Mouse (Mus musculus) hindbrain, embryonic 15.5 days (tissue): Measurements from ENCODE around the gene Tma7. TPM values are rescaled to one million over a fixed set of nuclear protein-coding genes. Genes with fewer than 3 reads are reported as not detected.
A peak's percentile ranks its signal among the peaks of the same experiment; 100 is the strongest.

Experiments used
- ATAC-seq: fragments of 200-750 bp; cut with Nextera tagmentation; 2 replicates; pipeline ENCODE4 v1.8.0; 2017; ENCODE audit warnings: low read depth, moderate number of reproducible peaks, moderate TSS enrichment; ENCODE audit not compliant: low FRiP score
- H3K27ac ChIP-seq: fragments of 300-500 bp; sonication (generic); replicated peaks from 2 replicates; pipeline ENCODE4 v1.5.1; 2015; ENCODE audit warnings: mild to moderate bottlenecking, inconsistent platforms
- H3K27me3 ChIP-seq: fragments of 300-500 bp; sonication (generic); 2 replicates; pipeline ENCODE4 v1.6.1; 2015; ENCODE audit warnings: control low read depth, inconsistent platforms
- H3K36me3 ChIP-seq: fragments of 300-500 bp; sonication (generic); 2 replicates; pipeline ENCODE4 v1.6.1; 2015; ENCODE audit warnings: control low read depth, inconsistent platforms
- H3K4me1 ChIP-seq: fragments of 300-500 bp; sonication (generic); replicated peaks from 2 replicates; pipeline ENCODE4 v1.6.1; 2015; ENCODE audit warnings: control low read depth, inconsistent platforms
- H3K4me2 ChIP-seq: fragments of 300-500 bp; sonication (generic); 2 replicates; pipeline ENCODE4 v1.6.1; 2015; ENCODE audit warnings: moderate library complexity, mild to moderate bottlenecking, inconsistent platforms
- H3K4me3 ChIP-seq: fragments of 300-500 bp; sonication (generic); 2 replicates; pipeline ENCODE4 v1.5.1; 2015; ENCODE audit warnings: mild to moderate bottlenecking, inconsistent platforms
- H3K9ac ChIP-seq: fragments of 300-500 bp; sonication (generic); 2 replicates; pipeline ENCODE4 v1.6.1; 2015; ENCODE audit warnings: inconsistent platforms
- H3K9me3 ChIP-seq: fragments of 300-500 bp; sonication (generic); 2 replicates; pipeline ENCODE4 v1.6.1; 2016; ENCODE audit warnings: control low read depth, inconsistent platforms
- WGBS: fragments of 180-500 bp; shearing (Covaris S2); methylation state at CpG from one replicate; pipeline ENCODE4 v1.1.7; 2015; 5-methylcytosine and 5-hydroxymethylcytosine counted together
- polyA plus RNA-seq: library from polyadenylated mRNA; unstranded; fragments of >200 nt; fragmentation: Nextera tagmentation; extraction: Ambion mirVana; gene quantifications from 2 replicates; pipeline ENCODE4 v1.2.1, GENCODE M21; 2015

Gene Tma7
- polyA plus RNA-seq, 1 experiment from 2014 or later, result 653 TPM

DNA sequence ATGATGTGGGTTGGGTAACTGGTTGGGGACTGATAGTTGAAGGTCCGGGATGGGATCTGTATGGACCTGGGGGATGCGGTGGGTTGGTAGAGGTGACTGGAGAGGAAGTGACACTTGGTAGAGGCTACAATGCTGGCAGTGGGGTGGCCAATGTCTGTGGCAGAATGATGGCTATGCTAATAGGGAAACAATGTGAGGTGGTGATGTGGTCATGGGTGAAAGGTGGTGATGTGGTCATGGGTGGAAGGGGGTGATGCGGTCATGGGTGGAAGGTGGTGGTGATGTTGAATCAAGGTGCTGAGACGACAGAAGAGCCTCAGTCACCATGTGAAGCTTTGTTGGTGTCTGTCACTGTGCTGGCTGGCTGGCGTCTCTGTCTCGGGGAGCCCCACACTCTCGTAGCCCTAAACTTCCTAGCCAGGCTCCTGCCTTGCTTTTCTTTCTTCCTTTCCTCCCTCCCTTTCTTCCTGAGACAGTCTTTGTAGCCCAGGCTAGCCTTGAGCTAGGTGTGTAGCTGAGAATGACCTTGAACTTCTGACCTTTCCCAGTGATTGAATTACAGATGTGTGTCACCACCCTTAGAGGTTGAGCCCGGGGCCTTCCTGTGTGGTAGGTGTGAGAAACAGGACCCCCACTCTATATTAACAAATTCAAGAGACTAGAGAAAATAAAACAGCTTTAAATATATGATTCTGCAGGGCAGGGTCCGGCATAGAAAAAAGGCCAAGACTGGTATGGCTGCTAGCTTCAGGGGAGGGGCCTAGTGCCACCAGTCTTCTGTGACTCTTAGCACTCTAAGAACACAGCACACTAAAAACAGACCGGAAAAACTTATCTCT is 30.5 kb downstream of the Tma7 start:
- no peak for ATAC-seq
- H3K4me1 ChIP-seq, result peaks cover 13% of the 10 kb centered on the region
- H3K9me3 ChIP-seq, result no peaks in the 10 kb centered on the region
- no peak overlapping the region for H3K4me3 ChIP-seq
- H3K4me2 ChIP-seq, result no peak overlapping the region
- H3K27me3 ChIP-seq, result no peaks in the 10 kb centered on the region
- WGBS, result 95% methylated on average over 10 of the region's 10 CpGs
- no peak overlapping the region for H3K9ac ChIP-seq
- H3K27ac ChIP-seq, result no peak overlapping the region
- peaks cover 6% of the 10 kb centered on the region for H3K36me3 ChIP-seq

GRCm38 (mm10) chr9:109051011-109051501 is 31.3 kb downstream of the Tma7 start:
- Histone ChIP-seq H3K9ac (no peak overlapping the region), H3K4me1 (peaks cover 10% of the 10 kb centered on the region), H3K27ac (no peak overlapping the region), H3K4me2 (no peak overlapping the region), H3K27me3 (no peaks in the 10 kb centered on the region), H3K36me3 (no peaks in the 10 kb centered on the region), H3K9me3 (no peaks in the 10 kb centered on the region), H3K4me3 (no peak overlapping the region)
- 93% methylated on average over 13 of the region's 13 CpGs for WGBS
- ATAC-seq, result no peak

GRCm38 (mm10) chr9:109050674-109050997 is 31.8 kb downstream of the Tma7 start:
- no peaks in the 10 kb centered on the region for H3K27me3 ChIP-seq
- no peak for ATAC-seq
- WGBS, result 84% methylated on average over 3 of the region's 3 CpGs

GRCm38 (mm10) chr9:109049996-109050673 is 32.3 kb downstream of the Tma7 start:
- H3K9ac ChIP-seq, result no peak overlapping the region

More at GRCm38 (mm10) chr9:109050674-109050997, 31.8 kb downstream of the Tma7 start:
- Histone ChIP-seq H3K9ac (no peak overlapping the region), H3K4me2 (no peak overlapping the region), H3K36me3 (no peaks in the 10 kb centered on the region), H3K27ac (no peak overlapping the region), H3K9me3 (no peaks in the 10 kb centered on the region), H3K4me3 (no peak overlapping the region), H3K4me1 (peaks cover 10% of the 10 kb centered on the region)

GRCm38 (mm10) chr9:109049316-109049715 is 33.1 kb downstream of the Tma7 start:
- 86% methylated on average over 7 of the region's 7 CpGs for WGBS
- Histone ChIP-seq H3K4me1 (no peaks in the 10 kb centered on the region; the same call in 1 of the 2 replicates), H3K36me3 (no peaks in the 10 kb centered on the region), H3K27me3 (no peaks in the 10 kb centered on the region), H3K27ac (no peak overlapping the region), H3K4me2 (no peak overlapping the region), H3K4me3 (no peak overlapping the region), H3K9me3 (no peaks in the 10 kb centered on the region), H3K9ac (no peak overlapping the region)
- ATAC-seq, result no peak

More at GRCm38 (mm10) chr9:109049996-109050673, 32.3 kb downstream of the Tma7 start:
- no peaks in the 10 kb centered on the region for H3K27me3 ChIP-seq
- H3K9me3 ChIP-seq, result no peaks in the 10 kb centered on the region
- no peak overlapping the region for H3K27ac ChIP-seq
- 85% methylated on average over 9 of the region's 9 CpGs for WGBS
- no peak overlapping the region for H3K4me3 ChIP-seq
- no peak for ATAC-seq
- no peaks in the 10 kb centered on the region for H3K36me3 ChIP-seq
- H3K4me2 ChIP-seq, result no peak overlapping the region
- peaks cover 5% of the 10 kb centered on the region for H3K4me1 ChIP-seq

DNA sequence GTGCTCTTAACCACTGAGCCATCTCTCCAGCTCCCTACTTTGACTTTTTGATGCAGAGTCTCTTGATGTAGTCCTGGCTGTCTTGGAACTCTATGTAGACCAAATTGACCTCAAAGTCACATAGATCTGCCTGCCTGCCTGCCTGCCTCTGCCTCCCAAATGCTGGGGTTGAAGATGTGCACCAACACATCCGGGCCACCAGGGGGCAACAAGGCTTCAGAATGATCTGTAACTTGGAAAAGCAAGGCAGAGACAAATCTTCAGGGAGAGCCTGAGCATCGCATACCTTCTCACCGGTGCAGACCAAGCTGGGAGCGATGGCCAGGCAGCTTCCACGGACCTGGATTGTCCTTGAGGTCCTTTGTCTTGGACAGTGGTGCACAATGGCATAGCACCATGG is 36.1 kb downstream of the Tma7 start:
- ATAC-seq, result no peak
- Histone ChIP-seq H3K9me3 (no peaks in the 10 kb centered on the region), H3K4me1 (no peaks in the 10 kb centered on the region), H3K9ac (no peak overlapping the region), H3K4me3 (no peak overlapping the region), H3K36me3 (no peaks in the 10 kb centered on the region), H3K27ac (no peak overlapping the region), H3K4me2 (no peak overlapping the region), H3K27me3 (no peaks in the 10 kb centered on the region)
- 34% methylated on average over 5 of the region's 5 CpGs for WGBS

DNA sequence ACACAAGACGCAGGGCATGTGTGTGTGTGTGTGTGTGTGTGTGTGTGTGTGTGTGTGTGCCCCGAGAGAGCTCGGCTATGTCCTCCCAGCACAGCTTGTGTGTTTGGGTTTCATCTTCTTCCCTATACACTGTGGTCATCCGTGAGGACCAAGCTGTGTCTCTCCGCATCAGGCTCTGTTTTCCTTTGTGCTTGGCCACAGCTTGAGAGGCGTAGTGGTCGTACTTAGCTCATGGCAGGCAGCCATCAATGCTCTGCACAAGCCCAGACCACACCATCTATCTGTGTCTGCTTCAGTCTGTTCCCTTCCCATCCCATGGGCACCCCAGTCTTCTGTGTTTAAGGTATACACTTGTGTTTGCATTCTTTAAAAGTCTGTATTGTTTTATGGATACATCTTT is 41.0 kb downstream of the Tma7 start:
- Histone ChIP-seq H3K27me3 (no peaks in the 10 kb centered on the region), H3K4me1 (peaks cover 21% of the 10 kb centered on the region; the same call in 1 of the 2 replicates), H3K27ac (no peak overlapping the region), H3K36me3 (no peaks in the 10 kb centered on the region), H3K9ac (no peak overlapping the region), H3K4me3 (no peak overlapping the region), H3K4me2 (no peak overlapping the region), H3K9me3 (no peaks in the 10 kb centered on the region)
- no peak for ATAC-seq
- WGBS, result 76% methylated on average over 7 of the region's 7 CpGs

GRCm38 (mm10) chr9:109040906-109041305 is 41.5 kb downstream of the Tma7 start:
- Histone ChIP-seq H3K4me2 (no peak overlapping the region), H3K27me3 (no peaks in the 10 kb centered on the region), H3K27ac (no peak overlapping the region), H3K9ac (no peak overlapping the region), H3K9me3 (no peaks in the 10 kb centered on the region), H3K36me3 (no peaks in the 10 kb centered on the region), H3K4me1 (peaks cover 21% of the 10 kb centered on the region; the same call in 1 of the 2 replicates), H3K4me3 (no peak overlapping the region)
- WGBS, result 71% methylated on average over 6 of the region's 6 CpGs
- ATAC-seq, result no peak

DNA sequence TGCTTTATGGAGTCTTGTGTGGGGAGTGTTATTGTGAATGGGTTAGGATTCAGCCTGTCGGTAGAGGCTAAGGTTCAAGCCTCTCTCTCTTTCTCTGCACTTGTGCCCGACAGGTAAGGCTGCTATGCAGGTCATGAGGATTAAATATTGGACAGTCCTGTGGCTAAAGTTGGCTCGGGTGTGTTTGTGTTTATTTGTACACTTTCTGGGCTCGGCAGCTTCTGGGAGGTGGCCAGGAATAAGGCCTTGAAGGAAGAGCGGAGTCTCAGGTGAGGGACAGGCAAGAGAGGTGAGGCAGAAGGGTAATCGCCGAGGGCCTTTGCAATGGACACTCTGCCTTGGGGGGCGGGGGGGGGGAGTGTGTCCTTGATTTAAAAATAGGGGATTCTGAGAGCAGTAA is 42.2 kb downstream of the Tma7 start:
- no peaks in the 10 kb centered on the region for H3K36me3 ChIP-seq
- no peaks in the 10 kb centered on the region for H3K27me3 ChIP-seq
- no peak overlapping the region for H3K4me2 ChIP-seq
- H3K9ac ChIP-seq, result no peak overlapping the region
- H3K4me1 ChIP-seq, result peaks cover 21% of the 10 kb centered on the region; the same call in 1 of the 2 replicates
- no peak for ATAC-seq
- H3K9me3 ChIP-seq, result no peaks in the 10 kb centered on the region
- WGBS, result 86% methylated on average over 8 of the region's 8 CpGs
- no peak overlapping the region for H3K4me3 ChIP-seq
- no peak overlapping the region for H3K27ac ChIP-seq

DNA sequence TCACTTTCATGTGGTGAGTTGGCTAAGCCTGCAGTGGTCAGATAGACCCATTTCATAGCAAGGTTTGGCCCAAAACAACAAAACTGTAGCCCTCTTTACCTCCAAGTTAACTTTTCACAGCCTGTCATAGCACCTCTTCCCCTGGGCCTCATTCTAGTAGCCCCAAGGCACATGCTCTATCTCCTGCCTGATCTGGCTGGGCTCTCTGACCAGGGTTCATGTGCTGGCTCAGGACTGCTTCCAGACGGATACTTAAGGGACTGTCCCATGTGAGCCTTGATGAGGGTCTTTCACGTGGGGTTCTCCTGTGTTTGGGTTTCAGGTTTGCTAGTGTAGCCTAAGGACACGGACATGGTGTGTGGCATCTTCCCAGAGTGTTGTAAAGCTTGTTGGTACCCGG is 42.7 kb downstream of the Tma7 start:
- H3K9ac ChIP-seq, result no peak overlapping the region
- no peaks in the 10 kb centered on the region for H3K9me3 ChIP-seq
- no peaks in the 10 kb centered on the region for H3K36me3 ChIP-seq
- peak overlapping the region; percentile 95; the same call in 1 of the 2 replicates for H3K4me2 ChIP-seq
- peaks cover 21% of the 10 kb centered on the region; the same call in 1 of the 2 replicates for H3K4me1 ChIP-seq
- no peak overlapping the region for H3K27ac ChIP-seq
- 83% methylated on average over 4 of the region's 4 CpGs for WGBS
- ATAC-seq, result no peak
- no peak overlapping the region for H3K4me3 ChIP-seq
- no peaks in the 10 kb centered on the region for H3K27me3 ChIP-seq

DNA sequence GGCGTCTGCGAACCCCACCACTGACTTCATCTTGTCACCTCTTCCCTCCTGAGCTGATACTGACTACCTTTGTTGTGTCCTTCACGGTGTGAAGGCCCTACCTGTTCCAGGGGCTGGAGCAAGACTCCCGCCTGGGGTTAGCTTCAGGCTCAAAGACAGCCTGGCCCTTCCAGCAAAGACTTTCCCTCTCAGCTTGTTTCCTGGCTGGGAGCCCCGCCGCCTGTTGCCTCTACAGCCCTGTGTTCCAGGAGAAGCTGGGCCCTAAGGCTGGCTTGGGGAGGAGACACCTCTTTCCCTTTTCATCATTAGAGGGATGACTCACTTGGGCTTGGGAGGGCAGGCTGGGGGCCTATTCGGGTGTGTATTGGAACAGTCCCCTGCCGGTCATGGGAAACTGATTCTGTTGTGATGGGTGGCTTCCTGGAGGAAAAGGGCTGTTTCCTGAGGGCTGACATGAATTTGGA is 43.5 kb downstream of the Tma7 start:
- Histone ChIP-seq H3K4me1 (peaks cover 21% of the 10 kb centered on the region; the same call in 1 of the 2 replicates), H3K27ac (peak overlapping the region; percentile 53; the same call in 1 of the 2 replicates), H3K4me2 (peak overlapping the region; percentile 95), H3K27me3 (no peaks in the 10 kb centered on the region), H3K9me3 (no peaks in the 10 kb centered on the region), H3K9ac (peak overlapping the region; percentile 70), H3K4me3 (peak overlapping the region; percentile 65), H3K36me3 (no peaks in the 10 kb centered on the region)
- 20% methylated on average over 8 of the region's 8 CpGs for WGBS
- peak; percentile 27; the same call in 1 of the 2 replicates for ATAC-seq
